Mouse (Mus musculus) Muller cell, postnatal 12 days (primary cell): ENCODE results near the gene Smg9.
A peak's percentile ranks its signal among the peaks of the same experiment; 100 is the strongest.
"Not testable (repeated sequence)": the region's sequence is repeated elsewhere in the genome, so short reads cannot be mapped to it uniquely, and the experiment has no call there.

ENCODE experiments used
- DNase-seq: peaks from one replicate; pipeline ENCODE4 v3.0.0-alpha.2; 2015; ENCODE audit errors: inconsistent ontology term

Gene Smg9

GRCm38 (mm10) chr7:24377091-24377865 lies 22.1 kb upstream of the Smg9 start:
- DNase-seq: peak; percentile 59

- DNase-seq: peak; percentile 29
Observed at GRCm38 (mm10) chr7:24378049-24378701, 21.2 kb upstream of the Smg9 start.

GRCm38 (mm10) chr7:24379934-24380333 lies 19.5 kb upstream of the Smg9 start:
- DNase-seq: no peak

GRCm38 (mm10) chr7:24380370-24380769 lies 19.0 kb upstream of the Smg9 start:
- DNase-seq: no peak

- DNase-seq: no peak
Observed at GRCm38 (mm10) chr7:24382730-24383372, 16.6 kb upstream of the Smg9 start.

GRCm38 (mm10) chr7:24384070-24384469 lies 15.3 kb upstream of the Smg9 start:
- no peak for DNase-seq

GRCm38 (mm10) chr7:24384827-24385226 lies 14.6 kb upstream of the Smg9 start:
- DNase-seq: peak; percentile 58

GRCm38 (mm10) chr7:24387059-24387556 lies 12.3 kb upstream of the Smg9 start:
- DNase-seq: peak; percentile 97

- DNase-seq: no peak
Observed at GRCm38 (mm10) chr7:24389516-24390187, 9.8 kb upstream of the Smg9 start.

GRCm38 (mm10) chr7:24390512-24390911 lies 8.9 kb upstream of the Smg9 start:
- DNase-seq: no peak

GRCm38 (mm10) chr7:24391077-24391476 lies 8.3 kb upstream of the Smg9 start:
- no peak for DNase-seq

GRCm38 (mm10) chr7:24391687-24392086 lies 7.7 kb upstream of the Smg9 start:
- DNase-seq: no peak

GRCm38 (mm10) chr7:24394054-24394453 lies 5.4 kb upstream of the Smg9 start:
- no peak for DNase-seq

- DNase-seq: no peak
Observed at GRCm38 (mm10) chr7:24394475-24395161, 4.8 kb upstream of the Smg9 start.

- DNase-seq: no peak
Observed at GRCm38 (mm10) chr7:24396832-24397231, 2.6 kb upstream of the Smg9 start.

- DNase-seq: no peak
Observed at GRCm38 (mm10) chr7:24398364-24398913, 980 bp upstream of the Smg9 start.

- DNase-seq: no peak
Observed at GRCm38 (mm10) chr7:24400082-24400452, 648 bp downstream of the Smg9 start.

- not testable (repeated sequence) for DNase-seq
Observed at GRCm38 (mm10) chr7:24400489-24400888, 1.1 kb downstream of the Smg9 start.

- DNase-seq: no peak
Observed at GRCm38 (mm10) chr7:24402851-24403250, 3.4 kb downstream of the Smg9 start.

GRCm38 (mm10) chr7:24405649-24406048 lies 6.2 kb downstream of the Smg9 start:
- DNase-seq: no peak
